Mouse (Mus musculus) myocyte (in vitro differentiated cells): ENCODE measurements around the gene Kalrn.

Experiments
- POLR2A ChIP-seq: IDR thresholded peaks from one replicate; pipeline ENCODE4 v1.6.1; 2011; ENCODE audit warnings: low read depth, mild to moderate bottlenecking, control low read depth, moderate library complexity; ENCODE audit not compliant: insufficient read length
- TCF3 ChIP-seq: IDR thresholded peaks from one replicate; pipeline ENCODE4 v1.6.1; 2011; ENCODE audit warnings: low read depth, control low read depth; ENCODE audit not compliant: insufficient read length

DNA sequence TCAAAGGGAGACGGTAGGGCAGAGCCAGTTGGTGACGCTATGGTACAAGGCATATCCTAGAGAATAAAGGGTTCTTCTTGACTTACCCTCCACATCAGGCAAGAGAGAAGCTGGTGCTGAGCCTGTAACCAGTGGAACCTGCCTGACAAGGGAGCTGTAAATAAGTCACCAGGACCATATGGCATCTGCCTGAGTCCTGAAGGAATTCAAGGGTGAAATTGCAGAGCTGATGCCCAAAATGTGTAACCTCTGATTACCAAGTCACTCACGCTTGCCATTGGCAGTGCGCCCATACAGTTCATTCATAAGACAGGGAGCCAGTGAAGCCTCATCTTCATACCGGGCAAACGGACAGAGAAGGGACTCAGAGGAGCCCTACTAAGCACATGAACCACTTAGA lies 37.0 kb downstream of the Kalrn start:
- TF ChIP-seq POLR2A (no peak), TCF3 (no peak)
